Mouse (Mus musculus) testis, adult 2 months (tissue): Measurements from ENCODE around the gene Gmfg. TPM values are rescaled to one million over a fixed set of nuclear protein-coding genes. Genes with fewer than 3 reads are reported as not detected.

ENCODE experiments used
- H3K27ac ChIP-seq: fragments of 200-500 bp; 2 replicates; pipeline ENCODE4 v1.5.1; 2012; ENCODE audit warnings: low read depth, low read length; ENCODE audit not compliant: control insufficient read depth, insufficient read depth
- H3K27me3 ChIP-seq: fragments of 200-500 bp; 2 replicates; pipeline ENCODE4 v1.6.1; 2012; ENCODE audit warnings: mild to moderate bottlenecking, low read length, moderate library complexity; ENCODE audit not compliant: control insufficient read depth, insufficient read depth
- H3K36me3 ChIP-seq: fragments of 200-500 bp; 2 replicates; pipeline ENCODE4 v1.6.1; 2012; ENCODE audit warnings: mild to moderate bottlenecking, low read length; ENCODE audit not compliant: control insufficient read depth, insufficient read depth
- H3K4me1 ChIP-seq: fragments of 200-500 bp; 2 replicates; pipeline ENCODE4 v1.6.1; 2012; ENCODE audit warnings: low read length; ENCODE audit not compliant: control insufficient read depth, insufficient read depth
- H3K4me3 ChIP-seq: fragments of 200-500 bp; 2 replicates; pipeline ENCODE4 v1.5.1; 2012; ENCODE audit warnings: low read depth, mild to moderate bottlenecking, low read length, moderate library complexity, mixed read lengths; ENCODE audit not compliant: control insufficient read depth
- CTCF ChIP-seq: fragments of 200-500 bp; IDR thresholded peaks from 2 replicates; pipeline ENCODE4 v1.5.1; 2012; ENCODE audit warnings: low read depth, mild to moderate bottlenecking, inconsistent platforms, low read length, moderate library complexity; ENCODE audit not compliant: control insufficient read depth, insufficient read depth, insufficient replicate concordance
- POLR2A ChIP-seq: fragments of 200-500 bp; IDR thresholded peaks from 2 replicates; pipeline ENCODE4 v1.6.1; 2012; ENCODE audit warnings: low read depth, mild to moderate bottlenecking, inconsistent platforms, low read length, moderate library complexity; ENCODE audit not compliant: control insufficient read depth
- polyA plus RNA-seq: library from polyadenylated mRNA; depleted of rRNA; stranded (reverse); fragments of >200 nt; gene quantifications from 2 replicates; pipeline ENCODE4 v1.2.3, GENCODE M21; 2012; rRNA removed

Gene Gmfg
- 7.8 and 8.8 TPM in 2 replicates for polyA plus RNA-seq

DNA sequence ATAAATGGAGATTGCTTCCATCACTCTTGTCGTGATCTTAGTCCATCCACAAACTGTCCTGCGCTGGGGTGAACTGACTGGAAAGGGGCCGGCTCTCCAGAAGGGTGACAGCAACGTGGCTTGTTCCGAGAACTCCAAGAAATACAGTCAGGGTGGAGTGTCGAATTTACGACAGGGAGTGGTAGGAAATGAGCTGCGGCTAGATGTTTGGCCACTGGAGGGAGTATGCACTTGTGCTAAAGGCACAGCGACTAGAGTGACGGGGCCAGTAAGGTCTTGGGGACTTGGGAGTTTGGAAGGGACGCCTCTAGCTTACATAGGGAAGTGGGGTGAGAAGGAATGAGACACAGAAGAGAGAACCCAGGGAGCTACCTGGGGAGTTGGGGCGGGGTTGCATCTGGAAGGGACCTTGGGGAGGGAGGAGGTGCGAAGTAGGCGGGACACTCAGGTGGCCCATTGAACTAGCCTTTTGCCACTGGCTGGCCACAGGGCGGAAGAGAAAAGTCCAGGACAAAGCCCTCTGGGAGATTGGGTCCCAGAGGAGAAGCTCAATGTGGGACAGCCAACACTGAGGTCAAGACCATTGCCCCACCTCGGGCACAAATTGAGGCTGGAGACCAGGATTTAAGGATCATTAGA lies at the start of gene Gmfg:
Gene Gmfg, plus strand, starts transcription at position 516 of the 639 bp plus-strand sequence.
- Histone ChIP-seq H3K4me1 (peaks cover 7% of the 10 kb centered on the region), H3K27ac (peak within 1 kb of the TSS; percentile 84), H3K27me3 (no peaks in the 10 kb centered on the region), H3K36me3 (no peaks in the 10 kb centered on the region), H3K4me3 (peak within 1 kb of the TSS; percentile 96)
- TF ChIP-seq POLR2A = no peak
- TF ChIP-seq CTCF = peak; percentile 51; the same call in 1 of the 2 replicates

DNA sequence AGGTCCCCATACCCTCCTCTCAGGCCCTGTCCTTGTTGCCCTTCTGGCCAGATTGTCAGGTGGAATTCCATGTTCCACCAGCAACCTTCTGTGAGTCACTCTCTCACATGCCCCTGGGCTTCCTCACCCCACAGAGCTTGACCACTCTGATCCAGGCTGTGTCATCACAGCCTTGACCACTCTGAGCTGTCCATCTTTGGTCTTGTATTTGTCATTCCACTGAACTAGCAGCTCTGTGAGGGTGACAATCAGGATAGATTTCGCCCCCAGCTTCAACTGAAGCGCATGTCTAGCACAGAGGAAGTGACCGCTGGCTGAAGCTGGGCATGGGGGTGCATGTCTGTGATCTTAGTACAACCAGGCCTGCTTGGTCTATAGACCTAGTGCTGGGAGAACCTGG lies 46.9 kb upstream of the Gmfg start:
- H3K4me3 ChIP-seq = no peak overlapping the region
- peaks cover 6% of the 10 kb centered on the region for H3K4me1 ChIP-seq
- H3K27me3 ChIP-seq = no peaks in the 10 kb centered on the region
- H3K36me3 ChIP-seq = no peaks in the 10 kb centered on the region
- no peak overlapping the region for H3K27ac ChIP-seq
- no peak for TF ChIP-seq CTCF
- no peak for TF ChIP-seq POLR2A

DNA sequence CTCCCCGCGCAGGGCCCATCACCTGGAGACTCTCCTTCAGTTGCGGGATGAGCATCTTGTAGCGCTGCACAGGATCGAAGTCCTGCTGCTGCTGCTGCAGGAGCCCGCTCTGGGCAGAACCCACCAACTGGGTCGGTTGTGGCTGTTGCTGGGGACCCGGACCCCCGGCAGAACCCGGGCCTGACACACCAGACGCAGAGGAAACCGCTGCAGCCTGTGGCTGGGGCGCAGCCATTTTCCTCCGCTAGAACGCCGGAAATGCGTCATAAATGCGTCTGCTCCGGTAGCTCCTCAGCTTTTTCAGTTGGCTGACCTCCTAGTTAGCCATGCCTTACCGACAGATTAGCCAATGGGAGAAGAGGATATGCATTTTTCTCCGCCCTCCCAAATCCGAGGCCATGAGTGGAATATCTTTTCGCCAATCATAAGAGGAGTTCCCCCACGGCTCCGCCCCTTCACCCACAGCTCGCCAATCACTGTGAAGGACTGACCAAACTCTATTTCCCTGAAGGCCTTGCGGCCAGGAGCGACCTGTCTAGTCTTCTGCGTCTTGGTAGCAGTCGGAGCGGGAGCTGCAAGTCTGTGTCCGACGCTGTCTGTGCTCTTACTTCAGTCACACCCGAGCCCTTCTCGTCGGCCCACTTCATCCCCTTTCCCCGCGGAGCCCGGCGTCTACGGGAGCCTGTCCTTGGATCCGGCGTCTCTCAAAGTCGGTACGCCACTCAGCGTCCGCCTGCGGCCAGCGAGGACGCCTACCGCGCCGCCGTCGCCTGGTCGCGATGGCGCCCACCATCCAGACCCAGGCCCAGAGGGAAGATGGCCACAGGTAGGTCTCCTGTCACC lies 44.6 kb upstream of the Gmfg start, which contains the start of the genes Med29 and Paf1:
Gene Med29, minus strand, starts transcription at position 280 of the 843 bp plus-strand sequence.
Gene Paf1, plus strand, starts transcription at position 523 of the 843 bp plus-strand sequence.
- H3K4me1 ChIP-seq = peaks cover 6% of the 10 kb centered on the region
- peak within 1 kb of the TSS; percentile 95 for H3K4me3 ChIP-seq
- no peaks in the 10 kb centered on the region for H3K36me3 ChIP-seq
- TF ChIP-seq CTCF = peak; percentile 16; the same call in 1 of the 2 replicates
- TF ChIP-seq POLR2A = peak; percentile 99
- H3K27ac ChIP-seq = peak within 1 kb of the TSS; percentile 79
- H3K27me3 ChIP-seq = no peaks in the 10 kb centered on the region

DNA sequence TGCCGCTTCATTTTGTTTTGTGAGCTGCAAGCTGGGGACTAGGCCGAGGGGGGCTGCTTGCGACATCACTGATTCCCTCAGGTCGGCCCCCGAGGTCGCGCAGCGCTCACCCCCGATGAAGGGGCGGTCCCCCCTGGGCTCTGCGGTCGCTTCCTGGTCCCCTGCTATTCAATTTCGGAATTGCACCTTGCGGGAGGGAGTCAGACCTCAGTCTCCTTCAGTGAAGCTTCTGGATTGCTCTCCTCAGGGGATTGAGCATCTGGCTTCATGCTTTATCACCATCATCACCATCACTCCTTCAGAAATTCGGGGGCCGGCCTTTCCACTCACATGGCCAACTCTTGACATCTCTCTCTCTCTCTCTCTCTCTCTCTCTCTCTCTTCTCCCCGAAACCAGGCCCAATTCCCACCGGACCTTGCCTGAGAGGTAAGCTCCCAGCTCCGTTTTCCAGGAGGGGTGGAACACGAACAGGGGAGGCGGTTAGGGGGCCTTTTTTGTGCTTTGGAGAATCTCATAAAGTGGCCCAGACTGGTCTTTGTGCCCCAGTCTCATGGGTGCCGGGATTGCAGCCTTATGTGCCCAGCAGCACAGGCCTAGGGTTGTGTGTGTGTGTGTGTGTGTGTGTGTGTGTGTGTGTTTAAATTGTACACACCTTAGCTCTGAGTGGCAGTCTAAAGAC lies 43.8 kb upstream of the Gmfg start:
- Histone ChIP-seq H3K36me3 (no peaks in the 10 kb centered on the region), H3K4me3 (peak overlapping the region; percentile 95), H3K27ac (peak overlapping the region; percentile 69), H3K4me1 (peaks cover 6% of the 10 kb centered on the region), H3K27me3 (no peaks in the 10 kb centered on the region)
- TF ChIP-seq POLR2A = no peak
- TF ChIP-seq CTCF = no peak

DNA sequence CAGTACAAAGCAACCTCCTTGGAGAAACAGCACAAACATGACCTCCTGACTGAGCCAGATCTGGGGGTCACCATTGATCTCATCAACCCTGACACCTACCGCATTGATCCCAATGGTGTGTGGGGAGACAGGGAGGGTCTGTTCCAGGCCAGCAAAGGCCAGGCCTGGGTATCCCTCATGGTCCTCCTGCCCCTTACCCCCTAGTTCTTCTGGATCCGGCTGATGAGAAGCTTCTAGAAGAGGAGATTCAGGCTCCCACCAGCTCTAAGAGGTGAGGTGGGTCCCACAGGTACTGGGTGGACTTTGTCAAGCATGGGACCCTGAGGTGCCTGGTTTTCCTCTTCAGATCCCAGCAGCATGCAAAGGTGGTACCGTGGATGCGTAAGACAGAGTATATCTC lies 41.8 kb upstream of the Gmfg start:
- no peak overlapping the region for H3K27ac ChIP-seq
- H3K36me3 ChIP-seq = no peaks in the 10 kb centered on the region; the same call in 1 of the 2 replicates
- peaks cover 6% of the 10 kb centered on the region for H3K4me1 ChIP-seq
- no peaks in the 10 kb centered on the region for H3K27me3 ChIP-seq
- TF ChIP-seq CTCF (no peak), POLR2A (no peak)
- no peak overlapping the region for H3K4me3 ChIP-seq

DNA sequence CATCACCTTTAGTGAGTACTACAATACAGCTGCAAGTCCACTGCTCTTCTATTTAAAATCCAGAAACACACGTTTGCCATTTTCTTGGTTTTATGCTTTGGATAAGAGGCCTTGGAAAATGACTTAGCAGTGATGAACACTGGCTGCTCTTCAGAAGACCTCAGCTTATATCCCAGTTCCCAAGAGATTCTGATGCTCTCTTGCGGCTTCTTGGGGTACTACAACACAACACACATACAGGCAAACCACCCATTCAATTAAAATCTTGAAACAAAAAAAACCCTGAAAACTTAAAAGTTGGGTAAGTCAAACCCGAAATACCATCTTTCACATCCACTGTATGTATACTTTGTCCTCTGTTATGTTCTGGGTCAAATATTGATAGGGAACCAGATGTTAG lies 39.2 kb upstream of the Gmfg start:
- Histone ChIP-seq H3K27ac (no peak overlapping the region), H3K27me3 (no peaks in the 10 kb centered on the region), H3K36me3 (no peaks in the 10 kb centered on the region; the same call in 1 of the 2 replicates), H3K4me3 (no peak overlapping the region), H3K4me1 (peaks cover 4% of the 10 kb centered on the region)
- TF ChIP-seq CTCF (no peak), POLR2A (no peak)
